Mouse (Mus musculus): Measurements from ENCODE around the gene Ap2a2. TPM values are rescaled to one million over a fixed set of nuclear protein-coding genes. Genes with fewer than 3 reads are reported as not detected.
"Not testable (repeated sequence)": the region's sequence is repeated elsewhere in the genome, so short reads cannot be mapped to it uniquely, and the experiment has no call there.

The Ap2a2 gene
- total and polyA plus RNA-seq, 3 experiments, result 28.5 to 58.3 (median 55.1) TPM

DNA sequence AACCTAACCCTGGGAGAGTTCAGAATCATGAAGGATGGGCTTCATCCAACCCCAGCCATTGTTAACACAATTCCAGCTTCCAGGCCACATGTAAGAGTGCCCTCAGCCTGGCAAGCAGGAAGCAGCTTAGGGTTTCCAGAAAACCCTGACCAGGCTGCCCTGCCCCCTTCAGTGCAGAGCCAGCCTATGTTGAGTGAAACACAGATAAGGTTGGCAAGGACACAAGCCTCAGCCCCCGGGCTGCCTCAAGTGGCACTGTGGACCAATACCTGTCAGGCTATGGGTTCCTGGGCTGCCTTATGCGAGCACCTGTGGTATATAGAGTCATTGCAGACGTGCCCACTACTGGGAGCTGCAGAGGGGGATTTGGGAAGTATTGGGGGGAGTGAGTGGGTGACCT is 99.5 kb downstream of the Ap2a2 start:
- H3K27ac ChIP-seq, result no peak overlapping the region
- H3K4me1 ChIP-seq (ENCODE audit: control insufficient read depth, insufficient read depth, low read length), result no peaks in the 10 kb centered on the region
- TF ChIP-seq CTCF (IDR thresholded peaks at IDR 0.05) (no peak), POLR2A (IDR thresholded peaks at IDR 0.05; ENCODE audit: insufficient read depth, low read depth, low read length) (no peak), EP300 (IDR thresholded peaks at IDR 0.05; ENCODE audit: insufficient read depth, low read depth, low read length) (no peak)
- H3K27me3 ChIP-seq (ENCODE audit: control insufficient read depth, insufficient read depth, low read length), result no peaks in the 10 kb centered on the region
- WGBS, result 55% methylated on average over 3 of the region's 3 CpGs
- DNase-seq, result peak in 1 of 2 experiments; percentile 29
- H3K36me3 ChIP-seq (ENCODE audit: control insufficient read depth, insufficient read depth, low read length), result no peaks in the 10 kb centered on the region
- no peaks in the 10 kb centered on the region for H3K79me2 ChIP-seq (replicated peaks; ENCODE audit: control insufficient read depth, insufficient read depth, low read length)
- intact Hi-C loops (cut with DNase I), result loop anchor here (5.0 kb wide), 1 partner anchor 134 kb away; no protein-coding TSS in a partner anchor
- no peak overlapping the region for H3K4me3 ChIP-seq
- no peak overlapping the region for H3K9ac ChIP-seq (ENCODE audit: low read depth, low read length)

DNA sequence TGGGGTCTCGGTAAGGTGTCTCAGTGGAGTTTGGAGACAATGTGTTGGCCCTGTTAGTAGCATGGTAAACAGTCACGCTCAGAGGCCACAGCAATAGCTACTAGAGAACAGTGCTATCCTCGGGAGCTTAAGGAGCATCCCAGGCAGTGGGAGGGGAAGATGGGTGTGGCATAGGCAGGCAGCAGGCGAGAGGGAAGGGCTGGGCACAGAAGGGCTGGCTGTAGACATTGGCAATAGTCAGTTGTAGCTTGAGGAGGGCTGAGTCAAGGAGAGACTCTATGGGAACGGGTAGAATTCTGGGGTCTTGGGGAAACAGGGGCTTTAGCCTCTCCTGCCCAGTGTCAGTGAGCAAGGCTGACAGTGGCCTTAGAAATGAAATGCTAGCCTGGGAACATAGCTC is 100.2 kb downstream of the Ap2a2 start:
- 74% methylated on average over 5 of the region's 5 CpGs for WGBS
- Histone ChIP-seq H3K79me2 (replicated peaks; ENCODE audit: control insufficient read depth, insufficient read depth, low read length) (no peaks in the 10 kb centered on the region), H3K4me3 (no peak overlapping the region), H3K4me1 (ENCODE audit: control insufficient read depth, insufficient read depth, low read length) (no peaks in the 10 kb centered on the region), H3K9ac (ENCODE audit: low read depth, low read length) (no peak overlapping the region), H3K27me3 (ENCODE audit: control insufficient read depth, insufficient read depth, low read length) (no peaks in the 10 kb centered on the region), H3K27ac (no peak overlapping the region), H3K36me3 (ENCODE audit: control insufficient read depth, insufficient read depth, low read length) (no peaks in the 10 kb centered on the region)
- TF ChIP-seq EP300 (IDR thresholded peaks at IDR 0.05; ENCODE audit: insufficient read depth, low read depth, low read length), result no peak
- no peak for TF ChIP-seq POLR2A (IDR thresholded peaks at IDR 0.05; ENCODE audit: insufficient read depth, low read depth, low read length)
- no peak for TF ChIP-seq CTCF (IDR thresholded peaks at IDR 0.05)
- DNase-seq, result no peak
- intact Hi-C loops (cut with DNase I), result loop anchor here (5.0 kb wide), 1 partner anchor 135 kb away; no protein-coding TSS in a partner anchor

GRCm38 (mm10) chr7:141666190-141666589 is 104.2 kb downstream of the Ap2a2 start:
- Histone ChIP-seq H3K4me3 (no peak overlapping the region), H3K4me1 (ENCODE audit: control insufficient read depth, insufficient read depth, low read length) (no peaks in the 10 kb centered on the region), H3K27ac (no peak overlapping the region), H3K79me2 (replicated peaks; ENCODE audit: control insufficient read depth, insufficient read depth, low read length) (no peaks in the 10 kb centered on the region), H3K36me3 (ENCODE audit: control insufficient read depth, insufficient read depth, low read length) (no peaks in the 10 kb centered on the region), H3K27me3 (ENCODE audit: control insufficient read depth, insufficient read depth, low read length) (no peaks in the 10 kb centered on the region), H3K9ac (ENCODE audit: low read depth, low read length) (no peak overlapping the region)
- TF ChIP-seq EP300 (IDR thresholded peaks at IDR 0.05; ENCODE audit: insufficient read depth, low read depth, low read length) (peak; percentile 76; the same call in 1 of the 2 replicates), CTCF (IDR thresholded peaks at IDR 0.05) (peak; percentile 83), POLR2A (IDR thresholded peaks at IDR 0.05; ENCODE audit: insufficient read depth, low read depth, low read length) (no peak)
- DNase-seq, result peak; percentile 53 to 54
- intact Hi-C loops (cut with DNase I), result loop anchor here (1.0 kb wide), 1 partner anchor 186 kb away; no protein-coding TSS in a partner anchor
- 2% methylated on average over 4 of the region's 4 CpGs for WGBS

- H3K79me2 ChIP-seq (replicated peaks; ENCODE audit: control insufficient read depth, insufficient read depth, low read length); H3K36me3 ChIP-seq (ENCODE audit: control insufficient read depth, insufficient read depth, low read length); H3K27me3 ChIP-seq (ENCODE audit: control insufficient read depth, insufficient read depth, low read length); H3K27ac ChIP-seq; H3K4me1 ChIP-seq (ENCODE audit: control insufficient read depth, insufficient read depth, low read length); intact Hi-C loops (cut with DNase I); H3K9ac ChIP-seq (ENCODE audit: low read depth, low read length); DNase-seq; H3K4me3 ChIP-seq: not testable (repeated sequence)
- 89% methylated on average over 3 of the region's 3 CpGs for WGBS
Measured at GRCm38 (mm10) chr7:141669097-141669496, 107.1 kb downstream of the Ap2a2 start.

- no peak for DNase-seq
- no peak overlapping the region for H3K4me3 ChIP-seq
- no peaks in the 10 kb centered on the region for H3K79me2 ChIP-seq (replicated peaks; ENCODE audit: control insufficient read depth, insufficient read depth, low read length)
- H3K4me1 ChIP-seq (ENCODE audit: control insufficient read depth, insufficient read depth, low read length), result no peaks in the 10 kb centered on the region
- H3K27me3 ChIP-seq (ENCODE audit: control insufficient read depth, insufficient read depth, low read length), result no peaks in the 10 kb centered on the region
- H3K27ac ChIP-seq, result no peak overlapping the region
- no peak for TF ChIP-seq EP300 (IDR thresholded peaks at IDR 0.05; ENCODE audit: insufficient read depth, low read depth, low read length)
- TF ChIP-seq POLR2A (IDR thresholded peaks at IDR 0.05; ENCODE audit: insufficient read depth, low read depth, low read length), result no peak
- TF ChIP-seq CTCF (IDR thresholded peaks at IDR 0.05), result peak; percentile 58
- WGBS, result 71% methylated on average over 4 of the region's 4 CpGs
- H3K9ac ChIP-seq (ENCODE audit: low read depth, low read length), result no peak overlapping the region
- no peaks in the 10 kb centered on the region for H3K36me3 ChIP-seq (ENCODE audit: control insufficient read depth, insufficient read depth, low read length)
- intact Hi-C loops (cut with DNase I), result no loop called here
Measured at GRCm38 (mm10) chr7:141670999-141671398, 109.0 kb downstream of the Ap2a2 start.

GRCm38 (mm10) chr7:141671626-141672291 is 109.8 kb downstream of the Ap2a2 start:
- no peak for DNase-seq
- no peaks in the 10 kb centered on the region for H3K36me3 ChIP-seq (ENCODE audit: control insufficient read depth, insufficient read depth, low read length)
- TF ChIP-seq POLR2A (IDR thresholded peaks at IDR 0.05; ENCODE audit: insufficient read depth, low read depth, low read length) (no peak), CTCF (IDR thresholded peaks at IDR 0.05) (no peak), EP300 (IDR thresholded peaks at IDR 0.05; ENCODE audit: insufficient read depth, low read depth, low read length) (no peak)
- no peaks in the 10 kb centered on the region for H3K27me3 ChIP-seq (ENCODE audit: control insufficient read depth, insufficient read depth, low read length)
- no peaks in the 10 kb centered on the region for H3K4me1 ChIP-seq (ENCODE audit: control insufficient read depth, insufficient read depth, low read length)
- intact Hi-C loops (cut with DNase I), result no loop called here
- no peaks in the 10 kb centered on the region for H3K79me2 ChIP-seq (replicated peaks; ENCODE audit: control insufficient read depth, insufficient read depth, low read length)
- no peak overlapping the region for H3K9ac ChIP-seq (ENCODE audit: low read depth, low read length)
- WGBS, result 89% methylated on average over 5 of the region's 5 CpGs
- no peak overlapping the region for H3K4me3 ChIP-seq
- no peak overlapping the region for H3K27ac ChIP-seq

Data from heart, adult 2 months (tissue).